Mouse (Mus musculus) embryonic fibroblast, embryonic 13.5 days (primary cell): ENCODE results near the gene Frmpd4.

Experiments used
- CTCF ChIP-seq: IDR thresholded peaks from 2 replicates; pipeline ENCODE4 v1.5.1; 2011; ENCODE audit warnings: mild to moderate bottlenecking, control low read depth, low read length, moderate library complexity, borderline replicate concordance; ENCODE audit not compliant: insufficient read depth
- POLR2A ChIP-seq: IDR thresholded peaks from 2 replicates; pipeline ENCODE4 v1.6.1; 2011; ENCODE audit warnings: low read depth, mild to moderate bottlenecking, control low read depth, low read length, moderate library complexity

GRCm38 (mm10) chrX:167719564-167719981, 857.5 kb downstream of the Frmpd4 start:
- TF ChIP-seq CTCF (no peak), POLR2A (no peak)
